8 mouse cellular contexts compared by ENCODE assay signal in the genomic region with DNA sequence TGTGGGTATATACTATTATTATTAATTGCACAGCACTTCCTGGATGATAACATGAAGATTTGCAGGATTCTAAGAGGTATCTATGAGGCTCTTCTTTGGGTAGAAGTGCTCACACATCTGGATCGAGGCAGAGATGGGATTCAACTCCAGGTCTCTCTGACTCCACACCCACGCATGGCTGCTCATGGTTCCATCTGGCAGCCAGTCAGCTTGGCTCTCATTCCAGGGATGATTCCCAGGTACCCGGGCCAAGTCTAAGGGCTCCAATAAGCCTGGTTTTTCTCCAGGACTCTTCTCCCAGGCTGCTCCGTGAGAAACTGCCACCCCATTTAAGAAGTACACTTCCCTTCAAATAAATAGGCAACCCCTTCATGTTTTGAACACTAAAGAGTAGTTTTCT.
DNase-seq lines count a peak whose midpoint lies in the region; ATAC-seq and TF ChIP-seq lines count a peak whose summit lies in the region.
"Had no signal": no experiment of that assay in that cellular context is flagged by ENCODE, and none has a peak within 500 bp of the region (broad histone marks: within the 10 kb centered on the region; RNA-seq: fewer than 3 reads in every experiment).

No protein-coding gene starts in this region.

- H3K27ac ChIP-seq in embryonic fibroblast, embryonic 13.5 days (ENCODE audit: insufficient read depth, low read length) = peak overlapping the region; percentile 50; the same call in 1 of the 2 replicates
- H3K27ac ChIP-seq in intestine, embryonic 16.5 days (ENCODE audit: low read length) = no peak overlapping the region
- H3K27ac ChIP-seq: midbrain, embryonic 12.5 days had no signal

- peak; percentile 42; the same call in 1 of the 2 replicates for ATAC-seq in intestine, embryonic 16.5 days
- no peak for ATAC-seq in activated CD4-positive, CD25-positive, alpha-beta regulatory T cell, adult 4 months

- TF ChIP-seq POLR2A in embryonic fibroblast, embryonic 13.5 days (IDR thresholded peaks at IDR 0.05; ENCODE audit: low read depth, low read length) = no peak

- no peak overlapping the region for H3K4me2 ChIP-seq in intestine, embryonic 16.5 days (ENCODE audit: low read depth, low read length)
- H3K4me2 ChIP-seq: midbrain, embryonic 12.5 days had no signal

- no peaks in the 10 kb centered on the region for H3K36me3 ChIP-seq in intestine, embryonic 16.5 days (ENCODE audit: control insufficient read depth, insufficient read depth, low read length)
- H3K36me3 ChIP-seq: midbrain, embryonic 12.5 days had no signal

- H3K4me3 ChIP-seq in embryonic fibroblast, embryonic 13.5 days (ENCODE audit: insufficient read depth, low read length) = no peak overlapping the region
- H3K4me3 ChIP-seq in intestine, embryonic 16.5 days (ENCODE audit: low read length) = no peak overlapping the region
- H3K4me3 ChIP-seq: midbrain, embryonic 12.5 days had no signal

- no peaks in the 10 kb centered on the region for H3K9me3 ChIP-seq in intestine, embryonic 16.5 days (ENCODE audit: control insufficient read depth, low read length)
- H3K9me3 ChIP-seq: midbrain, embryonic 12.5 days had no signal

- DNase-seq in lung, postnatal 10 days = peak; percentile 32
- no peak for DNase-seq in lung, postnatal 25 days (ENCODE audit: low spot score)
- peak; percentile 57 for DNase-seq in skeletal muscle tissue, adult 2 months (ENCODE audit: low read depth, low spot score)
- DNase-seq in embryo, embryonic 9.5 days (ENCODE audit: extremely low spot score) = no peak

- no peak for TF ChIP-seq CTCF in embryonic fibroblast, embryonic 13.5 days (IDR thresholded peaks at IDR 0.05; ENCODE audit: borderline replicate concordance, insufficient read depth, low read length)

- H3K9ac ChIP-seq in intestine, embryonic 16.5 days (ENCODE audit: low read depth, low read length) = no peak overlapping the region
- H3K9ac ChIP-seq: midbrain, embryonic 12.5 days had no signal

- peaks cover 8% of the 10 kb centered on the region for H3K4me1 ChIP-seq in embryonic fibroblast, embryonic 13.5 days (ENCODE audit: control insufficient read depth, insufficient read depth, low read length)
- H3K4me1 ChIP-seq in intestine, embryonic 16.5 days (ENCODE audit: control insufficient read depth, insufficient read depth, low read length) = peaks cover 8% of the 10 kb centered on the region; the same call in 1 of the 2 replicates

- no peaks in the 10 kb centered on the region for H3K27me3 ChIP-seq in intestine, embryonic 16.5 days (replicated peaks; ENCODE audit: control insufficient read depth, insufficient read depth, low read length)
- H3K27me3 ChIP-seq: midbrain, embryonic 12.5 days had no signal

- 56% methylated on average over 4 of the region's 4 CpGs for WGBS in intestine, embryonic 16.5 days

Comparison
In these comparisons a context has a peak if more than half of its experiments do, and no peak if none do; other contexts are left out.
1. DNase-seq: peak in lung, postnatal 10 days (single experiment) and skeletal muscle tissue, adult 2 months (single experiment); none in lung, postnatal 25 days (single experiment) and embryo, embryonic 9.5 days (single experiment).